Mouse (Mus musculus) brain, adult 10 weeks (tissue): ENCODE measurements around the gene Atp6ap2. TPM values are rescaled to one million over a fixed set of nuclear protein-coding genes. Genes with fewer than 3 reads are reported as not detected.

Experiments
- polyA plus RNA-seq: library from polyadenylated mRNA; stranded (reverse); fragments of 350-450 nt; fragmentation: Illumina TruSeq; extraction: RNeasy Lipid Tissue Mini Kit (QIAGEN cat#74804); gene quantifications from one replicate; pipeline ENCODE4 v1.2.3, GENCODE M21; 2015; ENCODE audit warnings: low read depth, low replicate concordance

The Atp6ap2 gene
- 336 TPM for polyA plus RNA-seq

DNA sequence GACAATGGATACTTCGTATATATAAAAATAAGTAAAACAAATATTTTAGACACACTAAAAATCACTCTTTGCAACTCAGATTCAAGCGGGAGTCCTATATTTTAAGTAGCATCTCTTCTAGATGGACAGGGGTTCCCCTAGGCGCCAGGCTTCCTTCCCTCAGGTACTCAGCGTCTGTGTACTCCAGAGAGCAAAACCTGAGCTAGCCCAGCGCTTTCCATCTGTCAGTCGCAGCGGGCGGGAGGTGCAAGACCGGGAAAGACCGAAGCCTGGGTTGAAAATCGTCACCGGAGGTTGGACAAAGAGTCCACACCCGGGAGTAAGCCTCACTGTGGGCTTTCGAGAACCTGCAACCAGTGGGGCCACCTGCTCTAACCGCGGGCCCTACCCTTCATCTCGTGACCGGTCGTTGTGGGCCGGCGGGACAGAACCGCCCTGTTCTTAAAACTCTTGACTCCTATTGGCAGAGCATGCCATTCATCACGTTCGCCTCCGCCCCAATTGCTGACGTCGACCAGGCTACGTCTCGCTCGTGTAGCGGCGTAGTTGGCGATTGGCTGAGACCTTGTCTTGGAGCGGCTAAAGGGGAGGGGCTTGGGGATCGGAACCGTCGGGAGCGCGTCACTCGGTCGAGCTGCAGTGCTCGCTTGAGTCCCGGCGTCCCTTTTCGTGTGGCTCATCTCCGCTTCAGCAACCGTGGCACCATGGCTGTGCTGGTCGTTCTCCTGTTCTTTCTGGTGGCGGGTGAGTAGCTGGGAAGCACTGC, at the start of gene Atp6ap2:
TSS of gene Atp6ap2 (plus strand) at position 610 of the 766 bp plus-strand sequence.

Other genes with a start within 250 kb of the Atp6ap2 start
- 20.3 TPM for gene 1810030O07Rik, start 85.9 kb downstream of the Atp6ap2 start, polyA plus RNA-seq
- gene Med14, start 174.3 kb downstream of the Atp6ap2 start, polyA plus RNA-seq = 37.0 TPM